Mouse (Mus musculus) v-Abl transformed pro-B cells (cell line): ENCODE measurements at regions not wholly inside any gene's neighbourhood (a gene's known extent, or its start where the extent isn't known, plus 50 kb on each side); places are given as distances from the start of the nearest gene placed in this dataset.

Experiments
- in situ Hi-C, 2 experiments: fragments of 400-800 bp; cut with MboI; formaldehyde crosslinking; loops; one replicate each; pipeline ENCODE4 v1.15.1; 2025; ENCODE audit not compliant: unreplicated experiment in 2 of 2

DNA sequence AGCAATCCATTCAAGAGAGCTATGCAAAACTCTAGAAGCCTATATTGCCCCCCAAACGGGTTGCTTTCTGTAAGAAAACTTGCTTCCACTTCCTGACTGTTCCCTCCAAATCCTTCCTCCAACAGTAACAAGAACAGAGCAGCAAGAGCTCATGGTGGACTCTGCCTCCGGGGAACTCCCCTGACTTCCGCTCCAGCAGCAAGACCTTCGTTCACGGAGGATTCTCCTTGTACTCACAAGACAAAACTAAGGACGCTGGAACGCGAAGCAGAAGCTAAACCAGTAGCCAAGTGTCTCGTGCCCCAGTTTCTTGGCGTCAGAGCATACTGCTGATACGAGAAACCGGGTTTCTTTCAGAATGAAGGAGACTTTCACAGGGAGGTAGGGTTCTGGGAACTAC lies 50.7 kb downstream of the H2al2a start:
- in situ Hi-C loops, result loop anchor here in 1 of 2 experiments (10.0 to 25.0 kb wide), 2 partner anchors 191 to 1399 kb away; no protein-coding TSS in a partner anchor

DNA sequence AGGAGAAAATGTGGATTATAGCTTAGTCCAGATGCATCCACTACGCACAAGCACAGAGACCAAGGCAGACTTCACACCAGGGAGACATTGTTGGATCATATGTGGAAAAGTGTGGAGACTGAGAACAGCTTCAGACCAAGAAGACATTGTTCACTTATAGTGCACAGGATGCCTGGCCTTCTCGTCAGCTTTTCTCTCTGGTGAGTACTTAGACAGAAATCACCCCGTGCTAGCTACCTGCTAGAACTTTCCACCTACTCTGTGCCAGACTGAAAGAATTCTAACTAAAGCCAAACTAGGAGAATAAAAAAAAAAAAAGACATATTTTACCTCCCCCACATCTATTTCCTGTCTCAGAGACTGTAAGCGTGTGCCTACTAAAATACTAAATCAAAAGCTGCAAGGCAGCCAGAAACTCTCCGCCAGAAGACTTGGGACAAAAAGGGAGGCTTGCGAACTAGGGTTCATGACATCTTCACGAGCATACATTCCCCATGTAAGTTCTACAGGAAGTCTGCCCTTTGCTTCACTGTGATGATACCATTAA lies 51.3 kb downstream of the H2al2a start:
- in situ Hi-C loops, result loop anchor here in 1 of 2 experiments (10.0 to 25.0 kb wide), 2 partner anchors 192 to 1399 kb away; no protein-coding TSS in a partner anchor

DNA sequence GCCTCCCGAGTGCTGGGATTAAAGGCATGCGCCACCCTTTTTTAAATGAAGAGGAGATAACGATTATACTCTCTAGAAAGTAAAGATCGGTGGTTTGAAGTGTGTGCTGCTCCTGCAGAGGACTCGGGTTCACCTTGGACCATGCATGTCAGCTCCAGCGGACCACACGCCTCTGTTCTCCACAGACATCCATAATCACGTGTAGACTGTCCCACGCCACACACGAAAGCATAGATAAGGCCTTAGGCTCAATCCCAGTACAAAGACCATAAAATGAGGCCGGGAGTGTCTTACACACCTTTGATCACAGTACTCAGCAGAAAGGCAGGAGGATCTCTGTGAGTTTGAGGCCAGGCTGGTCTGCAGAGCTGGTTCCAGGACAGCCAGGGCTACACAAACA lies 53.3 kb downstream of the H2al2a start:
- in situ Hi-C loops, result loop anchor here (5.0 to 25.0 kb wide), 4 partner anchors 194 to 1401 kb away; no protein-coding TSS in a partner anchor

DNA sequence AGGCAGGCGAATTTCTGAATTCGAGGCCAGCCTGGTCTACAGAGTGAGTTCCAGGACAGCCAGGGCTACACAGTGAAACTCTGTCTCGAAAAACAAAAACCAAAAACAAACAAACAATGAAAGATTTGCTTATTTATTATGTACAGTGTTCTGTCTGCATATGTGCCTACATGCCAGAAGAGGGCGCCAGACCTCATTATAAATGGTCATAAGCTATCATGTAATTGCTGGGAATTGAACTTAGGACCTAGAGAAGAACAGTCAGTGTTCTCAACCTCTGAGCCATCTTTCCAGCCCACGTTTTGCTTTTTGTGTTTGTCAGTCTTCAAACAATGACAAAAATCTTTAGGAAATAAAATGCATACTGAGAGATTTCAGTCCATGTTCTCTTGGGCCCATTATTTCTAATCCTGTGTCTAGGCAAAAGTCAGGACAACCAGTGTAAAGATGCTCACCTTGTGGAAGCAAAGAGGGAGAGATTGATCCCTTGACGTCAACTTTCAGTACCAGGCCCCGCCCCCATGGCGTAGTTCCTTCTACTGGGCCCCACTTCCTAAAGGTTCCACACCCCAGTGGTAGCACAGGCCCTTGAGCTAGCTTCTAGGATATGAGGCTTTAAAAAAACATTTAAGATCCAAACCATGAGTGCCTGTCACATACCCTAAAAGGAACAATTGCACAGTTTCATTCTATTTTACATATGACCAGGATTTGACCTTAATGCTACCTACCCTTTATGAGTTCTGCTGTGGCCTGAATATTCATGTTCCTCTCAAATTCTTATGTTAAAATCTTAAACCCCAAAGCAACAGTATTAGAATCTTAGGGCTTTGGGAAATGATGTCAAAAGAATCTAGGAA lies 54.0 kb downstream of the H2al2a start:
- in situ Hi-C loops, result loop anchor here (5.0 to 25.0 kb wide), 4 partner anchors 195 to 1402 kb away; no protein-coding TSS in a partner anchor

DNA sequence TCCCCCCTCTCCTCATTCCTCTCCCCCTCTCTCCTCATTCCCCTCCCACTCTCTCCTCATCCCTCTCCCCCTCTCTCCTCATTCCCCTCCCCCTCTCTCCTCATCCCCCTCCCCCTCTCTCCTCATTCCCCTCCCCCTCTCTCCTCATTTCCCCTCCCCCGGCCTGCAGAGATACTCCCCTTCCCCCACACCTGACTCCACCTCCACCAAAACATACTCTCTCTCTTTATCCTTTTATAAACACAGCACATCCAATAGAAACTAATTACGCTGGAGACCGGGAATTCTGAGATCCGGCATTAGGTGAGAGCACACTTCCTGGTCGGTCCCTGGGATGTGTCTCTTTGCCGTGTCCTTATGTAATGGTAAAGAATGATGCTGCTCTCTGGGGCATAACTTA lies 54.8 kb downstream of the H2al2a start:
- in situ Hi-C loops, result loop anchor here (5.0 to 25.0 kb wide), 4 partner anchors 195 to 1403 kb away; no protein-coding TSS in a partner anchor

DNA sequence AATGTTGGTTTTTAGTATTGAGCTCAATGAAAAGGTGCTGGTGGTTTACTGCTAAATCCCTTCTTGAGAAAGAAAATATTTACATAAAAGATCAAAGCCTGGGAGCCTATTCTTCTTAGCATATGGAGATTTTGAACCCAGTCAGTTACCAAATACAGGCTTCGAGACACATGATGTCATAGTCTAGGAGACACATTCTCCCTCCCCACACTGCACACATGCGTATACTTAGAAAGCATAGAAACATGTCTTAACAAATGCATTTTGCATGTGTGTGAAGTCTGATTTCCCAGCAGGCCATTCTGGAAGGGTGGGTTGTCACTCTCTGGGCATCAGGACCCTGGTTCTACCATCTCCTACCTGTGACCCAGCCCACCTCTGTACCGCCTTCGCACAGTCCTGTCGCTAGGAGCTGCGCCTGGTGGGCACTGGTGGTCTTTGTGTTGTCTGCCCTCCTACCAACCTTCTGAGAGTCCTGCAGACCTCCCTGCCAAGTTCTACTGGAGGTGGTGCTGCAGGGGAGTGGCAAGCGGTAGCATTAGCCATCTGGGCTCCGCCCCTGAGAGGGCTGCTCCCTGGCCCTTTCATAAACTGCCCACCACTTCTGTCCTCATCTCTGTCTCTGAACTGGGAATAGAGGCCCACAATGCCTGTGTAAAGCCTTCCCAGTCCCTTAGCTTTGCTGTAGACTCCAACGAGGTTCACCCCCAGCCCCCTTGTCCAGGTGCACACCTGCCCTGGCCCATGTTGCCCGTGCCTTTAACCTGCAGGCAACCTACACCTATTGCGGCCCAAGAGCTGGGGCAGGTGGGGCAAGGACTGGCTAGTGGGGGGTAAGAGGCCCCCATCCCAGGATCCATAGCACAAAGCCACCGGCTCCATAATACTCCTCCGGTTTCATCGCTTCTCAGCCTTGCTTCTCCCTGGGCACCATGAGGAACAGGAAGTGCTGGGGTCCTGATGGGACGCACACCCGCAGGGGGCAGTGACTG lies 56.6 kb downstream of the H2al2a start:
- in situ Hi-C loops, result loop anchor here (5.0 to 25.0 kb wide), 5 partner anchors 197 to 1405 kb away; no protein-coding TSS in a partner anchor

DNA sequence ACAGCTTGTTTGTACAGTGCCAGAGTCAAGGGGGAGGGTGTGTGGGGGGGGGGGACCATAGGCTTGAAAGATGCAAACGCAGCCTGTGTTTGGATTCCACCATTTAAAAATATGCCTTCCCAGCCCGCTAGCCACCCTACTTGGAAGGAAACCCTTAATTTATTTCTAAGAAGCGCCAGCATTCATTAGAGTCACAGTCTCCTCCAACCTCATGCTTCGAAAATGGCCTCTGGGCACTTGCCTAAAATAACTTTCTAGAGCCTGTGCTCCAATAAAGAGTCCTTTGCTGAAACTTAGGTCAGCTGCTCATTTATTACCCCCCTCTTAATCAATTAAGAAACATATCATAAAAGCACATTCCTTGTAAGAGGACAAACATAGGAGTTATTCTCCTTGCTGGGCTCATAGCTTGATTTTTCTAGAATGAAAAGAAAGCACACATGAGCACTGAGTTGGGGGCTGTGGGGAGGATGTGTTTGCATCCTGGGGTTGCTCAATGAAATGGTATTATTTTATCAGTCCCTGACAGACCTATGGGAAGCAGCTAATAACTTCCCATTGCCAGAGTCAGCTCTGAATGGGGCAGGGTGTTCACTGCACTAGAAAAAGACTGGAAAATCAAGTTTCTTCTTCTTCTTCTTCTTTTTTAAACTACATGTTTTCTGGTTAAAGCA lies 57.4 kb downstream of the H2al2a start:
- in situ Hi-C loops, result loop anchor here (10.0 to 25.0 kb wide), 2 partner anchors 198 to 1335 kb away; no protein-coding TSS in a partner anchor

DNA sequence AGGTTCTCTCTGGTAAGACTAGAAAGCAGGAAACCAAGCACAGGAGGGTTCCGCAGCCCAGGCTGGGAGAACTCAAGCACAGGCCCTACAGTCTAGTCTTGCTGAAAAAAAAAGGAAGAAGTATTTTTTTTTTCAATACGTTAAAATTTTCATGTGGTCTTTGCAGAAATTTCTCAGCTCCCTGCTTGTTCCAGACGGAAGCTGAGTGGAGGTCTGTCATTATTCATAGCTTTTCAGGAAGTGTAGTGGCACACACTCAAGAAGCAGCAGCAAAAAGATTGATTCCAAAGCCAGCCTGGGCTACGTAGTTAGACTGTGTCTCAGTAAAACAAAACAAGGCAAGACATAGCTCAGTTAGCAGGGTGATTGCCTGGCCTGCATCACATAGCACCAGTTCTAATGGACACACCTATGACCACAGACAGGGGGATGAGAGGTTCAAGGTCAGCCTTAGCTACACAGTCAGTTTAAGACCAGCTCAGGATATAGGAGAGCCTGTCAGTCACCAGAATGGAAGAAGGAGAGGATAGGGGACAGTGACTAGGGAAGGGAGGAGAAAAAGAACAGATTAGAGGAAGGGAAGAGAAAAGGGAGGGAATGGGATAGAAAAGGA lies 60.1 kb downstream of the H2al2a start:
- in situ Hi-C loops, result loop anchor here (10.0 to 25.0 kb wide), 2 partner anchors 201 to 1338 kb away; no protein-coding TSS in a partner anchor

DNA sequence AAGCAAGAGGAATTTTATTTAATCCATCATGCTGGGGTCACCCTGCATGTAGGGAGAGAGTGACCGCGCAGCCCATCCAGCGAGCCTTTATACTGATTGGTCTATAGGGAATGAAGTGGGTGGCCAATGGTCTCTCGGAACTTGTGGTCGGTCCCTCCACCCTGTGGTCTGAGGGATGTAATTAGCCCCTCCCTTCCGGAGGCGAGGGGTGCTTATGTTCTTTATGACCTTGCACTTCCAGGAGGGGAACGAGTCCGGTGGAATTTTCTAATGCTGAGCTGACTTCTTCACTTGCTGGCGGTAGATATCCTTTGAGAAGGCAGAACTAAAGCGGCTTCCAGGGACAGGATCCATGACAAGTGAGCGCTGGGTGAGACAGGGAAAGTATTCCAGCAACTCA lies 60.8 kb downstream of the H2al2a start:
- in situ Hi-C loops, result loop anchor here (10.0 to 25.0 kb wide), 2 partner anchors 201 to 1339 kb away; no protein-coding TSS in a partner anchor

DNA sequence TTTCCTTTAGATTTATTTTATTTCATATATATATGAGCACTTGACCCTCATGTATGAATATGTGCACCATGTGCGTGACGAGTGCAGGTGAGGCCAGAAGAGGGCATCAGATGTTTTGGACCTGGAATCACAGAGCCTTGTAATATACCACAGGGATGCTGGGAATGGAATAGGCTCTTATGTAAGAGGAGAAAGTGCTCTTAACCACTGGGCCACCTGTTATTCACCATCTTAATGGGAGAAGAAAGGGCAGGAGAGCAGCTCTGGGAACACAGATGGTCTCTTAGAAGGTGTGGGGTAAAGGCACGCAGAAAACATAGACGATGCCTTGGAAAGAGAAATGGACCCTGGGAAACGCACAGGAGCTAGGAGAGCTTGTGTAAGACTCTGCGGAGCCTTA lies 61.3 kb downstream of the H2al2a start:
- in situ Hi-C loops, result loop anchor here (10.0 to 25.0 kb wide), 2 partner anchors 202 to 1339 kb away; no protein-coding TSS in a partner anchor

DNA sequence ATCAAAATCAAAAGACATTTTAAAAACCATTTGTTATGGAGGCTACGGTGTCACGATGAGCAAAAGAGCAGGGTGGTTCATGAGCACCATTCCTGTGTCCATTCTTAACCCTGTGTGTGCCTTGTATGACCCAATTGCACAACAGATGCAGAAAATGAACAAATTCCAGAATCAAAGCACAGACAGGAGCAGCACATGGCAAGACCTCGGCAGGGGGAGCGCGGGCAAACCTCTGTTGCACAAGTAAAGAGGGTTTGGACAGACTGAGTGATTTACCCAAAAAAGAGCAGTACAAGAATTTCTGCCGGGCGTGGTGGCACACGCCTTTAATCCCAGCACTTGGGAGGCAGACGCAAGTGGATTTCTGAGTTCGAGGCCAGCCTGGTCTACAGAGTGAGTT lies 62.1 kb downstream of the H2al2a start:
- in situ Hi-C loops, result loop anchor here (10.0 to 25.0 kb wide), 2 partner anchors 203 to 1340 kb away; no protein-coding TSS in a partner anchor

DNA sequence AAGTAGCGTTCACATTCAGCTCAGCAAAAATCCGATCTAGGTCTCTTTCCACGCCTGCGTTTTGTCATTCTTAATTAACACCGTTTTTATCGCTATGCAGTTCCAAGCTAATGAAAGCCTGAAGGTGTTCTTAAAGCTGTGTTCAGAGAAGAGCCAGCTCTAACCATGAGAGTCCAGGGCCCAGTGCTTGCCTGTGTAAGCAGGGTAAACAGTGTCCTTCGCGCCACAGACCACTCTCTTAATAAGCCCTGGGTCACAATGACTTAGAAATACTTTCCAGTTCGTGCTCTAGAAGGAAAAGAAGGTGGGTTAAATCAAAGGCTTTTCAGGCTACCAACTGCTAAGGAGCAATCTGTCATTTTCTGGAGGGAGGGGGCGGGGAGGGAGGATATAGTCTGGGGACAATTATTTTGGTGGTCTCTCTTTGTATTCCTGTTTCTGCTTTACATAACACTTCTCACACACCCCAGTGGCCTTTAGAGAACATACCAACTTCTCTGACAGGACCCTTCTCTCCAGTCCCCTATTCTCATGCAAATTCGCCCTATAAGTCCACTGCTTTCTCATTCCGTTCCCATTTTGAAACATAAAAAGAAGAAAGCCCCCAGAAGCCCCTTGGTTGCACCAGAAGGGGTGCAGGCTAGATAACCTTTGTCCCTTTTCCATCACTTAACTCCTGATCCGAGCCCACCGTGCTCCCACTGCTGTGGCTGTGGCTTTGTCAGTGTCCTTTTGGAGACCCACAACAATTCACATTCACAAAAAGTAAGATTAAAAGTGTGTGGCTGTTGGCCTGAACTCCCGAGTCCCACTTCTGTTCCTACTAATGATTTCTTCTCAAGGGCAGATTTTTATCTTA lies 63.6 kb downstream of the H2al2a start:
- in situ Hi-C loops, result loop anchor here (10.0 to 25.0 kb wide), 2 partner anchors 204 to 1342 kb away; no protein-coding TSS in a partner anchor

DNA sequence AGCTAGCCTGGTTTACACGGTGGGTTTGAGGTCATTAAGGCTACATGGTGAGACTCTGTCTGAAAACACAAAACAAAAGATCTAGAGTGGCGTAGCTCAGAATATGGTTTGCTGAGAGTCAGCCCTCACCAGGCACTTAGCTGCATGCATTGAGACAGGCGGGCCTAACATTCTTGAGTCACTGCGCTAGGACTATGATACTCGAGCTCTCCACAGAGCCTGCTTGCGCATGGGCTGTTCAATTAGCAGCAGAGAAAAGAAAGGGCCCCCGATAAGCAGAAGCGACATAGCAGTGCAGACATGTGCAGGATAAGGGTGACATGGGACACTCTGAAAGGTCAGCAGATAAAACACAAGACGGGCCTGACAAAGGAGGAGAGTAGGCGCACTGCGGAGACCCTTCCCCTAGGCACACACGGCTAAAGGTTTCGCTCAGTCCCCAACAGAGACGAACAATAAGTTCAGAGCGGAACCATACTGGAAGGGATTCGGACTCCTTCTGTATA lies 64.3 kb downstream of the H2al2a start:
- in situ Hi-C loops, result loop anchor here (10.0 to 25.0 kb wide), 2 partner anchors 205 to 1342 kb away; no protein-coding TSS in a partner anchor

DNA sequence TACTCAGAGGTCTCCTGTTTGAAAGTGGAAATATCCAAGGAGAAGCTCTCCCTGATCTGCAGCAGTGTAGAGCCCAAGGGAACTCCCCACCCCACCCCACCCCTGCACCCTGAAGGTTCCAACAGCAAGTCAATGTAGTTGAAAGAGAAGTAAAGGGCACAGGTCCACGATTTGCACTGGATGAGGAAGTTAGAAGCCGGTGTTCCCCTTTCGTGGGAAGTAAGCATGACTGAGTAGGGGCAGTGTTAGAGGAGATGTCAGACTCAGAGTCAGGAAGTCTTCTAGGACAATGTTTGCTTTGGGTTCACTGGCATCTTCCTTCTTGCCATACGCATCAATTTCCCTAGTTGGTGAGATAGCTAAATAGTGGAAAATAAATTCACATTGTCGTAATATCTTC lies 64.9 kb downstream of the H2al2a start:
- in situ Hi-C loops, result loop anchor here (10.0 to 25.0 kb wide), 2 partner anchors 205 to 1343 kb away; no protein-coding TSS in a partner anchor

DNA sequence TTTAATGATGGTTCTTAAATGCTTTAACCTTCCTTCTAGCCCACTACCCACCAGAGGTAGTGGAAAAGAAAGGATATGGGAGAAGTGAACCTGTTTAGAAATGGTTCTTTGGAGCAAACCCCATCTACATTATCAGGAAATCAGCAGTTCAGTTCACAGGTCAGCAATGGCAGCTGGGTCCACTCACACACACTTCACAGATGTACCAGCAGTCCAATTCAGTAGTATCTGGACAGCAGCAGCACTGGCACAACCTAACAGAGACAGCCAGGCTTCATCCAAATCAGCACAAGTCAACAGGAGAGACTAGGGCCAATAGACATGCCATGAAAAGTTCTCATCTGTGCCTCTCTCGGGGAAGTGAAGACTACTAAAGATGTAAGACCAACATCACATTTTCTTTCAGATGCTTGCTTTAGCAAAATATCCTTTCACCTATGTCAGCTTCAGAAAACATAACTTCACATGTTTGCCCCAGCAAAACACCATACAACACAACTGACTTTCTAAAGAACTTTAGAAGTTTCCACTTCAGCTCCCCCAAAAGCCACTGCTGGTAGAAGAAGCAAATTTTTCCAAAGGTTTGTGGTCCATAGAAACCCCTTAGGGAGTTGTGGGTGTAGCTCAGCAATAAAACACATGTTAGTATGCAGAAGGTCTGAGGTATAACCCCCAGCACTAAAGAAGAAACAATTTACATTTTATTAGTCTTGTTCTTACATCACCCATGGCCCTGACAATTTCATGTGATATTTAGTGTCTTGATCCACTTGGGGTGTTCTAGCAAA lies 77.7 kb downstream of the H2al2a start:
- in situ Hi-C loops, result no loop called here

DNA sequence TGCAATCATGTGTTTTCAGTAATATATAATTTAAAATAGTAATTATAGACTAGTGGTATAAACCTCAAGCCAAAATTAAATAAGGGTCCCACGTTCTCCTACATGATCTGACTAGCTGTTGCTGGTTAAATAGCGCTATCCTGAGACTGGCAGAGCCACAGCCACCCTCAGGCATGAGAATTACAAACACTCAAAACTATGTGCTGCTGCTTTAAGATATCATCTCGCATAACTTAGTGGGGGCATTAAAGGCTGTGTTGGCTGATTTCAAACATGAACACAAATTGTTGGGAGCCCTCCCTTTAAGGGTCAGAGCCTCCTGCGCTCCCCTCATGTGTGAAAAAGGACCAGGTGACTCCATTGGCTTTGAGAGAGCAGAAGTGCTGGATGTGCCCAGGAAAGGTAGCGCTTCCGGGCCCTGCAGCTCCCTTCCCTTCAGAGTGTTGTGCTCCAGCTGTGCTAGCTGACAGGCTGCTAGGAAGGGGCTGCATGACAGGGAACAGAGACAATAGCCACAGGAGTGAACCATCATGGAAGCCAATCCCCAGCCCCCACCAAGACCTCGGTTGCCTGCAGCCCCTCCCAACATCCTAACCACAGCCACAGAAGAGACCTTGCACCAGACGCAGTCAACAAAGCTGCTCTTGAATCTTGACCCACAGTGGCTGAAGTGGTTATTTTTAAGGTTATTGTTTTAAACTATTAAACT lies 79.4 kb downstream of the H2al2a start:
- in situ Hi-C loops, result no loop called here
